Mouse (Mus musculus) kidney, adult 2 months (tissue): ENCODE results near the gene Dydc2. TPM values are rescaled to one million over a fixed set of nuclear protein-coding genes. Genes with fewer than 3 reads are reported as not detected.
A peak's percentile ranks its signal among the peaks of the same experiment; 100 is the strongest.

Experiments
- DNase-seq: peaks from one replicate; pipeline ENCODE4 v3.0.0; 2021
- H3K27ac ChIP-seq: fragments of 200-500 bp; 2 replicates; pipeline ENCODE4 v1.5.1; 2012; ENCODE audit warnings: low read depth, low read length, control low read depth, inconsistent platforms; ENCODE audit not compliant: insufficient read depth
- H3K27me3 ChIP-seq: fragments of 200-500 bp; replicated peaks from 2 replicates; pipeline ENCODE4 v1.6.1; 2012; ENCODE audit warnings: mild to moderate bottlenecking, moderate library complexity, low read length, inconsistent platforms; ENCODE audit not compliant: control insufficient read depth, insufficient read depth
- H3K36me3 ChIP-seq: fragments of 200-500 bp; 2 replicates; pipeline ENCODE4 v1.6.1; 2012; ENCODE audit warnings: mild to moderate bottlenecking, moderate library complexity, low read length, inconsistent platforms; ENCODE audit not compliant: control insufficient read depth, insufficient read depth
- H3K4me1 ChIP-seq: fragments of 200-500 bp; 2 replicates; pipeline ENCODE4 v1.6.1; 2011; ENCODE audit warnings: low read length; ENCODE audit not compliant: control insufficient read depth, insufficient read depth
- H3K4me3 ChIP-seq: fragments of 200-500 bp; 2 replicates; pipeline ENCODE4 v1.5.1; 2011; ENCODE audit warnings: mild to moderate bottlenecking, low read depth, low read length, control low read depth; ENCODE audit not compliant: insufficient read depth
- CTCF ChIP-seq: fragments of 200-500 bp; conservative IDR thresholded peaks from 2 replicates; pipeline ENCODE4 v1.5.1; 2011; ENCODE audit warnings: low read depth, mild to moderate bottlenecking, control low read depth, low read length, moderate library complexity, mixed read lengths; ENCODE audit not compliant: insufficient read depth, insufficient read length
- POLR2A ChIP-seq: fragments of 200-500 bp; IDR thresholded peaks from one replicate; pipeline ENCODE4 v1.6.1; 2011; ENCODE audit warnings: low read depth, low read length, control low read depth
- WGBS: fragments of 180-500 bp; shearing (Covaris S2); methylation state at CpG from one replicate; pipeline ENCODE4 v1.1.7; 2018; 5-methylcytosine and 5-hydroxymethylcytosine counted together
- polyA plus RNA-seq: library from polyadenylated mRNA; depleted of rRNA; stranded (reverse); fragments of >200 nt; gene quantifications from 2 replicates; pipeline ENCODE4 v1.2.3, GENCODE M21; 2012

The Dydc2 gene
- polyA plus RNA-seq, 1 experiment = not detected

DNA sequence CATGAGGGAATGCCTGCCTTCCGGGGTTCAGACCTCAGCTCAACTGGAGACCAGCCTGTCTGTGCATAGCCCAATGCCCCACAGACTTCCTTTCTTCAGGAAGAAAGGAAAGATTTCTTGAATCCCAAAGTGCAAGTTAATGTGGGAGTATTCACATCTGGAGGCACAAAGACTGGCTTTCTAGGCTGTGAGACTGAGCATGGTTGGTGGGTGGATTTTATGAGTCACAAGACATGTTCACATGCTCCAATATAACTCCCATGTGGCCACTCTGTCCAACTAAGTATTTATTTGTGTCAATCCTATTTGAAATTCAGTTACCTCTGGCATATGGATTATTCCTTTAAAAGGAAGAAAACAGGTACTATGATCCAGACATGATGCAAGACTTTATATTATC, 29.7 kb upstream of the Dydc2 start:
- H3K27me3 ChIP-seq = no peaks in the 10 kb centered on the region
- H3K27ac ChIP-seq = no peak overlapping the region
- TF ChIP-seq CTCF (no peak), POLR2A (no peak)
- WGBS = 88% methylated on average over 1 of the region's 1 CpGs
- DNase-seq = no peak
- no peaks in the 10 kb centered on the region for H3K36me3 ChIP-seq
- no peaks in the 10 kb centered on the region for H3K4me1 ChIP-seq
- no peak overlapping the region for H3K4me3 ChIP-seq

GRCm38 (mm10) chr14:41096296-41096860, 27.4 kb upstream of the Dydc2 start:
- no peak overlapping the region for H3K4me3 ChIP-seq
- H3K4me1 ChIP-seq = no peaks in the 10 kb centered on the region
- no peak for TF ChIP-seq POLR2A
- TF ChIP-seq CTCF = no peak
- H3K36me3 ChIP-seq = no peaks in the 10 kb centered on the region
- WGBS = 89% methylated on average over 3 of the region's 3 CpGs
- DNase-seq = no peak
- H3K27me3 ChIP-seq = no peaks in the 10 kb centered on the region
- H3K27ac ChIP-seq = no peak overlapping the region

DNA sequence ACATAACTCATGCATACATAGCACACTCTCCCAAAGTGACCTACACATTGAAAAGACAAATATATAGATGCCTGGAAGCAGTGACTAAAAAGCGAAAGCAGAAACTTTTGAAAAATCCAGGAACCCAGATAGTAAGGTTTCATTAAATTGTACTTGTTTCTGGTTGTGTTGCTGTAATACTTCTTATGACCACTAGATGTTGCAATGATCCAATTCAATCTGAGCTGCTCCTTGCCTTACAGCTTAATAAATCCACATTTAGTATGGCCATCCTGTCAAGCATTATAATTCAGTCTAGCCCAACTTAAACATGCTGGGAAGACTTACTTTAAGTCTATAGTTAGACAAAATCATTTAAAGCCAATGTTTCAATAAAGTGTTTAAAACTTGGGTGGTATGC, 25.1 kb upstream of the Dydc2 start:
- Histone ChIP-seq H3K4me3 (no peak overlapping the region), H3K27me3 (no peaks in the 10 kb centered on the region), H3K27ac (no peak overlapping the region), H3K36me3 (no peaks in the 10 kb centered on the region), H3K4me1 (no peaks in the 10 kb centered on the region)
- no peak for DNase-seq
- WGBS = 60% methylated on average over 1 of the region's 1 CpGs
- TF ChIP-seq CTCF (peak; percentile 41), POLR2A (no peak)

GRCm38 (mm10) chr14:41090777-41091176, 21.8 kb upstream of the Dydc2 start:
- peak; percentile 13 for DNase-seq
- H3K27me3 ChIP-seq = no peaks in the 10 kb centered on the region
- no peak for TF ChIP-seq POLR2A
- peak; percentile 48 for TF ChIP-seq CTCF
- no peak overlapping the region for H3K4me3 ChIP-seq
- H3K36me3 ChIP-seq = no peaks in the 10 kb centered on the region
- 53% methylated on average over 8 of the region's 8 CpGs for WGBS
- H3K27ac ChIP-seq = no peak overlapping the region
- H3K4me1 ChIP-seq = no peaks in the 10 kb centered on the region

DNA sequence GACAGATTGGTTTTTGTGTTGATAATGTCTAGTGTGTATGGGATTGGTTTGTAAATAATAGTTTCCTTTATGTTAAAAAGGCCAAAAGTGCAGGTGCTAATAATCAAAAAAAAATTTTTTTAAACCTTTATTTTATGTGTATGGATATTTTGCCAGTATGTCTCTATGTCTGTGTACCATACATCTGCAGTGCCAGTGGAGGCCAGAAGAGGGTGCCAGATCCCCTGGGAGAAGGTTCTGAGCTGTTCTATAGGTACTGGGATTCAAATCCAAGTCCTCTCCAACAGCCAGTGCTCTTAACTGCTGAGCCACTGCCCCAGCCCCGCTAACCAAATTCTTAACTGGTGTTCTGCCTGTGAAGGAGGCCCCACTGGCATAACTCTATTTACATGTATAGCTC, 18.5 kb upstream of the Dydc2 start:
- H3K36me3 ChIP-seq = no peaks in the 10 kb centered on the region
- H3K4me3 ChIP-seq = no peak overlapping the region
- WGBS = 85% methylated on average over 1 of the region's 1 CpGs
- H3K4me1 ChIP-seq = no peaks in the 10 kb centered on the region
- TF ChIP-seq POLR2A (no peak), CTCF (peak; percentile 43)
- peak; percentile 2 for DNase-seq
- H3K27ac ChIP-seq = no peak overlapping the region
- no peaks in the 10 kb centered on the region for H3K27me3 ChIP-seq

DNA sequence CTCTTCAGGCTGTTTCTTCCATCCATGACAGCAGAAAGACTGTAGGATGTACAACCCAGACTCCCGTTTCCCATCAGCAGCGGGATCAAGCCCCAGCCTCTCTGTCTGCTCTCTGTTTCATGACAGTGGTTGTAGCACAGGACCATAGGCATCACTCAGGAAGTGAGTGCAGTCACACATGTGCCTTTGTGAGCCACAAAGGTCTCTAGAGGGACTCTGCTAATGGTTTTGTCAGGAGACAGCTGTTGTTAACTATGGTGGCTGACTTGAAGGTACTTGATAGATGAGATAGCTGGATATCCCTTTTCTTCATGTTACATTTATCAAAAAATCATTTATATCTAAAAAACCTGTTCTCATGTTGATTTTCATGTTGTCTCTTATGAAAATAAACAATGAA, 13.4 kb upstream of the Dydc2 start:
- Histone ChIP-seq H3K4me3 (no peak overlapping the region), H3K27me3 (no peaks in the 10 kb centered on the region), H3K4me1 (no peaks in the 10 kb centered on the region), H3K27ac (no peak overlapping the region), H3K36me3 (no peaks in the 10 kb centered on the region)
- no peak for TF ChIP-seq CTCF
- TF ChIP-seq POLR2A = no peak
- no peak for DNase-seq
- 89% methylated on average over 2 of the region's 2 CpGs for WGBS

DNA sequence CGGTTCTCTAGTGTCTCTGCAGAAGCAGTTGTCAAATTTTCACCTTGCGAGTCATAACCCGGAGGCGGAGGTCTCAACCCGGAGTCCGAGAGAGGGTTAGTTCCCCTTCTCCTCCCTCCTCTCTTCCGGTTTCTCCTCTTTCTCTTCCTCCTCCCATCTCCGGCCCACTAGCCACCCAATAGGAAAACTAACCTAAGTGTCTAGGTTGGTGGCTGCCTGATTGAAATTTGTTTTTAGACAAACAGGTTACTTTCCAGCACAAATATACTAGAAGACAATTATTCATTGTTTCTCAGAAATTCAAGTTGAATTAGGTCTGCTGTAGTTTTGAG, 3.9 kb upstream of the Dydc2 start:
- Histone ChIP-seq H3K36me3 (no peaks in the 10 kb centered on the region), H3K27ac (no peak overlapping the region), H3K4me1 (no peaks in the 10 kb centered on the region), H3K27me3 (no peaks in the 10 kb centered on the region), H3K4me3 (peak overlapping the region; percentile 35; the same call in 1 of the 2 replicates)
- TF ChIP-seq CTCF (no peak), POLR2A (no peak)
- DNase-seq = no peak
- WGBS = 2% methylated on average over 8 of the region's 8 CpGs
